Mouse (Mus musculus) liver, adult (tissue): ENCODE results near the gene Gpm6b.

Experiments
- GATA4 ChIP-seq: IDR thresholded peaks from 2 replicates; pipeline ENCODE4 v1.6.1; 2014; ENCODE audit warnings: mild to moderate bottlenecking, low read length; ENCODE audit not compliant: insufficient replicate concordance

Gpm6b gene

GRCm38 (mm10) chrX:166365458-166366213, 126.9 kb downstream of the Gpm6b start:
- no peak for TF ChIP-seq GATA4

DNA sequence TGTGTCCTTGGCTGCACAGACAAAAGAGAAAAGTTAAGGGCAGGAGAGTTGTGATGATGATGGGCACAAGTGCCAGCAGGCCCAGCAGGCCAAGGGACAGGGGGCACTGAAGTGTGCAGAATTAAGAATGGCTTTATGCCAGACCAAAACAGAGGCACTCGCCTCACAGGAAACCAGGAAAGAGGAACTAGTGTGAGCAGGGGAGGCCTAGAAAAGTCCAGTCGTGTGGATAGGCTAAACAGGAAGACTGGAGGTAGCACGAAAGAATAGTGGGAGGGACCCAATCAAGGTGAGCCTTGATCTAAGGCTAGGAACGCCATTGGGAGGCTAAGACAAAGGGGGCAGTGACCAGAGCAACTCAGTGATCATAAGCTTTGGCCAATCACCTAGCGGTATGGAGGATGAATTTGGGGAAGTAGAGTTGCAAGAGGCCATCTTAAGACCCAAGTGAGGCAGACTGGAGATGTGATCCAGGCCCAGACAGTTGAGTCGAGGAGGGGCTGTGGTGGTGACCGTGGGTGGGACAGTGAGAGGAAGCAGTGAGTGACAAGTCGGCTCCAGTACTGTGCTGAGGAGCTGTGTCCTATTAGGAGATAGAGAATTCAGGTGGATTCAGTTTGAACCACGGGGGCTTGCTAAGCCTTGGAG, 138.1 kb downstream of the Gpm6b start:
- TF ChIP-seq GATA4, result no peak

GRCm38 (mm10) chrX:166378652-166379051, 139.9 kb downstream of the Gpm6b start:
- TF ChIP-seq GATA4, result no peak

DNA sequence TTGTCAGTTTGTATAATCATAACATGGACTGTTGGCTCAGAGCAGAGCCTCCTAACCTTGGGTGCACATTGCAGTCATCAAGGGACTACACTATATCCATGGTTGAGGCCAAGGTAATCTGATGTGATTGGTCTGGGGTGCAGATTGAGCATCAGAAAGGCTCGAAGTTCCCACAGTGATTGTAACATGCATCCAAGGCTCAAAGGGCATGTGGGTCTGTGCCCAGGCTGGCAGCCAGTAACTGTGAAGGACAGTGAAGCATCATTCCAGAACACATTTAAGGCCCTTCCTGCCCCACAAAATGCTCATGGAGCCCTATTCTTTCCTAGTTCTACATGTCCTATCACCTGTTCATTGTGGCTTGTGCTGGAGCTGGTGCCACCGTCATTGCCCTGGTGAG, 144.9 kb downstream of the Gpm6b start:
- no peak for TF ChIP-seq GATA4

DNA sequence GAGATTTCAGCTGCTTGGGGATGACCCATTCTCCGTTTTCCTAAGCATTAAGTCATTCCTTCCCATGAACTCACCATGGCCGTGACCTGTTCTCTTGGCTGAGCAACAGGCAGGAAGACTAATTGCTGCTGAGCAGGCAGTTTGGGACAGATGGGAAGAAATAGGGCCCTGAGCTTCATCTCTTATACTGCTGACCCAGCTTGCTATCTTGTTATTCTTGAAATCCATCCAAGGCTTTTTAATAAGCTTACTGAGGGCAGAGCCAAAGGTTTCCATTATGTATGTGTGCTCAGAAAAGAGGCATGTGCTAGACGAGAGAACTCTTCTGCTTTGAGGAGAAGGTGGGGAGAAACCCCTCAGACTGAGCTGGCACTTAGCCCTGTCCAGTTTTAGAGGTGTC, 146.2 kb downstream of the Gpm6b start:
- no peak for TF ChIP-seq GATA4

GRCm38 (mm10) chrX:166386656-166387055, 147.9 kb downstream of the Gpm6b start:
- TF ChIP-seq GATA4, result no peak

GRCm38 (mm10) chrX:166393753-166394152, 155.0 kb downstream of the Gpm6b start:
- TF ChIP-seq GATA4, result no peak

- TF ChIP-seq GATA4, result no peak
These were observed 169.2 kb downstream of the Gpm6b start for GRCm38 (mm10) chrX:166407865-166408264.

DNA sequence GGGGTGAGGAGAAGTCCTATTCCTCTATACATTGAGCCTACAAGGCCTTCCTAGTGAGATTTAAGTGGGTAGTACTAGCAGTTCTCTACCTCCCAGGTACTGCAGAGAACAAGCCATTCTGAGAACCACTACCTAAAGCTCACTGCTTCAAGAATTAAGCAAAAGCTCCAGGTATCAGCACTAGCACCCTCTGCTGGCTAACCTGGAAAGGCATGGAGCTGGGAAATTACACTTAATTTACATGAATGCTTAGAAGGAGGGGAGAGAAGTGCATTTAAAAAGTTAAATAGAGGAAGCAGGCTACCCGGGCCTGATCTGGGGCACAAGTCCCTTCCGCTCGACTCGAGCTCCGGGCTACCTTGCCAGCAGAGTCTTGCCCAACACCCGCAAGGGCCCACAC, 177.5 kb downstream of the Gpm6b start:
- TF ChIP-seq GATA4, result no peak

DNA sequence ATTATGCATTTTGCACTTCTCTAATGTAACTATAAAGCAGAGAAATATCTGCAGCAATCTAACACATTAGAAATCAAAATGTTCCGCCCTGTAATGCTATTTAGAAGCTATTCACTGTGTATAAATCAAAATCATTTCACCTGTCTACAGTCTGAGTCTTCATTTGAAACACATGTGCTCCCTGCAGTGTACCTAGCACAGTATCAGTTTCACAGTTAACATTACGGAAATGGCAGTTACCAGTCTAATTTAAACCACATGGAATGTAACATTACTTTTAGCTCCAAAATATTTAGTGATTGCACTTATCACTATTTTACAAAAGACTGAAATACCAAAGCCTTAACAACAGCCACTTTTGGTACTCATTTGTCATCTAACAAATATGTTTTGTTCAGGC, 196.1 kb downstream of the Gpm6b start:
- no peak for TF ChIP-seq GATA4
